Mouse (Mus musculus) E14TG2a.4 (cell line): ENCODE measurements around the gene Slc38a3.

Source experiments
- H3K27me3 ChIP-seq: 2 replicates; pipeline ENCODE4 v1.6.1; 2014; ENCODE audit warnings: low read length, control low read depth; ENCODE audit not compliant: insufficient read depth
- H3K36me3 ChIP-seq: 2 replicates; pipeline ENCODE4 v1.6.1; 2014; ENCODE audit warnings: low read length, control low read depth; ENCODE audit not compliant: insufficient read depth
- H3K4me1 ChIP-seq: replicated peaks from 2 replicates; pipeline ENCODE4 v1.6.1; 2014; ENCODE audit warnings: low read depth, low read length, control low read depth
- H3K4me3 ChIP-seq: replicated peaks from 2 replicates; pipeline ENCODE4 v1.5.1; 2014; ENCODE audit warnings: mild to moderate bottlenecking, low read length
- H3K9me3 ChIP-seq: 2 replicates; pipeline ENCODE4 v1.6.1; 2014; ENCODE audit warnings: low read length, control low read depth
- CTCF ChIP-seq: conservative IDR thresholded peaks from 2 replicates; pipeline ENCODE4 v1.5.1; 2014; ENCODE audit warnings: low read length
- NANOG ChIP-seq: IDR thresholded peaks from 2 replicates; pipeline ENCODE4 v1.6.1; 2014; ENCODE audit warnings: borderline replicate concordance, low read length, mixed read lengths
- POU5F1 ChIP-seq: IDR thresholded peaks from 2 replicates; pipeline ENCODE4 v1.6.1; 2014; ENCODE audit warnings: low read length, borderline replicate concordance

Gene Slc38a3

DNA sequence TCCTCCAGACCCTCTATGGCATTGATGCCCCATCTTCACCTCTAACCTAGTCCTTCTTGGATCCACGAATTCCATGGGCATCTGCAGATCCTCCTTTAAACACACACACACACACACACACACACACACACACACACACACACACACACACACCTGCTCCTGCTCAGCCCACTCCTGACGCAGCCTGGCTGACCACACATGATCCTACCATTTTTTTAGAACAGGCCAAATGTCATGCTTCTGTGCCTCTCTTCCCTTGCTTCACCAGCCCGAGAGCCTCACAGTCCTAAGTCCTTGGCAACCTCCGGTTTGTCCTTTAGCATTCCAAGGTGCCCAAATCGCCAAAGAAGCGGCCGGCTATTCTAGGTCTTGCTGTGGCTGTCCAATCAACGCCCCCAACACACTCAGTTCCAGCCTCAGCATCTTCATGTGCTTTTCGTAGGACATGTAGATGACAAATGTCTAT lies at the start of gene Slc38a3:
Gene Slc38a3, minus strand, starts transcription at position 51 of the 466 bp plus-strand sequence.
- H3K4me3 ChIP-seq, result no peak within 1 kb of the TSS
- H3K36me3 ChIP-seq, result no peaks in the 10 kb centered on the region
- H3K4me1 ChIP-seq, result peaks cover 26% of the 10 kb centered on the region
- no peaks in the 10 kb centered on the region for H3K9me3 ChIP-seq
- H3K27me3 ChIP-seq, result peaks cover 81% of the 10 kb centered on the region
- no peak for TF ChIP-seq POU5F1
- TF ChIP-seq NANOG, result no peak
- no peak for TF ChIP-seq CTCF

DNA sequence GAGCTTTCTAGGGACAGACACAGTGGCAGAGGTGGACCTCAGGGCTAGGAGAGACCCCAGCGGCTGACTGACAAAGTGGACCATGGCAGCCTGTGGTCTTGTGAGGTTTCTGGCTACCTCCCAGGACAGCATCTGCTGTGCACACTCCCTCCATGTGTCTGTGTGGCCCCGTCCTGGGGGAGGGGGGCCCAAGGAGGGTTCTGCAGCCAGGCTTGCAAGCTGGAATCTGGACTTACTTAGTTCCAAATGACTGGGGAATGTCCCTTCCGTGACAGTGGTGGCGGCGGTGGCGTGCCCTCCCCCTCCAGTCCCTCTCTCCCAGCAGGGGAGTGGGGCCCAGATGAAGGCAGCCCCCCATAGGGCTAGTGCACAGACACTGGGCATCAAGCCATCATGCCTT lies 47.6 kb upstream of the Slc38a3 start:
- Histone ChIP-seq H3K9me3 (no peaks in the 10 kb centered on the region), H3K36me3 (no peaks in the 10 kb centered on the region), H3K4me3 (peak overlapping the region; percentile 50), H3K27me3 (peaks cover 80% of the 10 kb centered on the region), H3K4me1 (peaks cover 60% of the 10 kb centered on the region)
- TF ChIP-seq CTCF, result no peak
- no peak for TF ChIP-seq POU5F1
- TF ChIP-seq NANOG, result no peak

- peaks cover 83% of the 10 kb centered on the region for H3K27me3 ChIP-seq
- no peak overlapping the region for H3K4me3 ChIP-seq
- no peaks in the 10 kb centered on the region for H3K9me3 ChIP-seq
- peaks cover 54% of the 10 kb centered on the region for H3K4me1 ChIP-seq
- no peak for TF ChIP-seq POU5F1
- no peak for TF ChIP-seq CTCF
- no peak for TF ChIP-seq NANOG
- H3K36me3 ChIP-seq, result no peaks in the 10 kb centered on the region
Observed at GRCm38 (mm10) chr9:107715632-107716031, 46.3 kb upstream of the Slc38a3 start.

GRCm38 (mm10) chr9:107714221-107714952 lies 45.1 kb upstream of the Slc38a3 start:
- TF ChIP-seq NANOG, result no peak
- no peak for TF ChIP-seq CTCF
- TF ChIP-seq POU5F1, result no peak

DNA sequence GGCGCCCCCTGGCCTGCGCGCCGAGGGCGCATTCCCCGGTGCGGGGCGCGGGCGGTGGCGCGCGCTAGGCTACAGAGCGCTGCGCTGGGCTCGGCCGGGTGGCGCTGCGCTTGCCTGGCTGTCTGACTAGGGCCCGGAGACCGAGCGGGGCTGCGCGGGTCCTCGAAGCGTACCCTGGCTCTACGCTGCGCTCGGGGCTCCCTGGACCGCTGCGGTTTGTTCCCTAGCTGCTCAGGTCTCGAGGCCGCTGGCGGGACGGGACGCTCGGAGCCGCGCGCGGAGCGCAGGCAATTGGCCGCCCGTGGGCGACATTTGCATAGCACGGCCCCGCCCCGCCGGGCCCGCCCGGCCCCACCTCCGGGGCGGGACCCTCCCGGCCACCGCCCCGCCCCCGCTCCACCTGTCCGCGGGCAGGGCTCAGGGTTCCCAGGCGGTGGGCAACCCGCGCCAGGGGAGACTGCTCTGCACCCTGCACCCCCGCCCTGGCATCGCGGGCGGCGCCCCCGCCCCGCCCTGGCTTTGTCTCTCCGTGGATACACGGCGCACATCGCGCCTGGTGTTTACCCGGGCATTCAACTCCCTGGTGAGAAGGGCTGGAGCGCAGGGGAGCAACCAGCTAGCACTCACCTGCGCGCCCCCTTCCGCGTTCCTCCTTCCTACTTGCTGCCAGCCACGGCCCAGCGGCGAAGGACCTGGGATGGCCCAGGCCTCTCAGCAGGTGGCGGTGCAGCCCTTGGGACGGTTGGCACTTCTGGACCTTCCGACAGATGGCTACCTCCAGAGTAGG lies 40.6 kb upstream of the Slc38a3 start, which contains the start of gene Sema3f:
Gene Sema3f, minus strand, starts transcription at position 779 of the 787 bp plus-strand sequence.
- 0 out of 2 replicates have a peak, but pooled peaks cover 2% of the 10 kb centered on the region for H3K36me3 ChIP-seq
- TF ChIP-seq CTCF (no peak), NANOG (no peak), POU5F1 (no peak)
- H3K27me3 ChIP-seq, result peaks cover 87% of the 10 kb centered on the region
- H3K9me3 ChIP-seq, result no peaks in the 10 kb centered on the region
- peak within 1 kb of the TSS; percentile 89 for H3K4me3 ChIP-seq
- H3K4me1 ChIP-seq, result peaks cover 75% of the 10 kb centered on the region

More at GRCm38 (mm10) chr9:107714221-107714952, 45.1 kb upstream of the Slc38a3 start:
- H3K4me1 ChIP-seq, result peaks cover 57% of the 10 kb centered on the region
- H3K36me3 ChIP-seq, result no peaks in the 10 kb centered on the region
- H3K4me3 ChIP-seq, result peak overlapping the region; percentile 59
- H3K9me3 ChIP-seq, result no peaks in the 10 kb centered on the region
- H3K27me3 ChIP-seq, result peaks cover 83% of the 10 kb centered on the region

DNA sequence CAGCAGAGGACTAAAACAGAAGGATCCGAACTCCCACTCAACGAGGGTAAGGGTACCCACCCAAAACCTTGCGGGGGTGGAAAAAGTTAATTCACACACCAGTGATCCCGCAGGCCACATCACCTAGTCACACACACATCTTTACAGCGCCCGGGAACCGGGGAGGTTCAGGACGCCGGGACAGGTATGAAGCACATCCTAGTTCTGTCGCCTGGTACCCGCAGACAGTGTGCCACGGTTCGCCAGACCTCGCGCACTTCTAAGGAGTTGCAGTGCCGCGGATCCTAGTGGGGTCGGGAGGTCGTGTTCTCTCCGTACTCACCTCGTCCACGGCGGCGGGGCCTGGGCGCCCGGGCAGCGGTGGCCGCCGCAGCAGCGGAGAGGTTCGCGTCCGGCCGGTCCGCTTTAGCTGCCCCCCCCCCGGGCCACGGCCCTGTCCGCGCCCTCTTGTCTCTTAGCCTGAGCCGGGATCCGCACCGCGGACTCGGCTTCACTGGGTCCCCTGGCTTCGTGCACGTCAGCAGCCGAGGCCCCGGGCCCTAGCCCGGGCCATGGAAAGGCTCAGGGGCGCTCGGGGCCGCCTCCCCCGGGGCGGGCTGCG lies 39.9 kb upstream of the Slc38a3 start:
- Histone ChIP-seq H3K27me3 (peaks cover 84% of the 10 kb centered on the region), H3K36me3 (0 out of 2 replicates have a peak, but pooled peaks cover 2% of the 10 kb centered on the region), H3K9me3 (no peaks in the 10 kb centered on the region), H3K4me1 (peaks cover 75% of the 10 kb centered on the region), H3K4me3 (peak overlapping the region; percentile 89)
- no peak for TF ChIP-seq NANOG
- no peak for TF ChIP-seq CTCF

GRCm38 (mm10) chr9:107708439-107709095 lies 39.2 kb upstream of the Slc38a3 start:
- Histone ChIP-seq H3K4me1 (peaks cover 75% of the 10 kb centered on the region), H3K9me3 (no peaks in the 10 kb centered on the region), H3K4me3 (peak overlapping the region; percentile 89), H3K27me3 (peaks cover 83% of the 10 kb centered on the region), H3K36me3 (0 out of 2 replicates have a peak, but pooled peaks cover 2% of the 10 kb centered on the region)
- TF ChIP-seq NANOG (no peak), CTCF (no peak), POU5F1 (no peak)
